Mouse (Mus musculus) midbrain, embryonic 16.5 days (tissue): ENCODE measurements around the gene Fgfr2. TPM values are rescaled to one million over a fixed set of nuclear protein-coding genes. Genes with fewer than 3 reads are reported as not detected.

Experiments used
- ATAC-seq: fragments of 200-750 bp; cut with Nextera tagmentation; 2 replicates; pipeline ENCODE4 v1.8.0; 2017; ENCODE audit warnings: moderate TSS enrichment
- H3K27ac ChIP-seq: fragments of 300-500 bp; sonication (generic); 2 replicates; pipeline ENCODE4 v1.5.1; 2014; ENCODE audit warnings: mild to moderate bottlenecking, low read length, mixed read lengths
- H3K27me3 ChIP-seq: fragments of 300-500 bp; sonication (generic); 2 replicates; pipeline ENCODE4 v1.6.1; 2014; ENCODE audit warnings: low read depth, low read length, mixed read lengths; ENCODE audit not compliant: control insufficient read depth, insufficient read depth
- H3K36me3 ChIP-seq: fragments of 300-500 bp; sonication (generic); 2 replicates; pipeline ENCODE4 v1.6.1; 2014; ENCODE audit warnings: mild to moderate bottlenecking, low read length, moderate library complexity, mixed read lengths; ENCODE audit not compliant: control insufficient read depth, insufficient read depth
- H3K4me1 ChIP-seq: fragments of 300-500 bp; sonication (generic); 2 replicates; pipeline ENCODE4 v1.6.1; 2014; ENCODE audit warnings: mild to moderate bottlenecking, low read length, mixed read lengths; ENCODE audit not compliant: control insufficient read depth, insufficient read depth
- H3K4me2 ChIP-seq: fragments of 300-500 bp; sonication (generic); 2 replicates; pipeline ENCODE4 v1.6.1; 2014; ENCODE audit warnings: mild to moderate bottlenecking, low read length, mixed read lengths
- H3K4me3 ChIP-seq: fragments of 300-500 bp; sonication (generic); 2 replicates; pipeline ENCODE4 v1.5.1; 2014; ENCODE audit warnings: low read depth, mild to moderate bottlenecking, low read length, moderate library complexity, mixed read lengths
- H3K9ac ChIP-seq: fragments of 300-500 bp; sonication (generic); 2 replicates; pipeline ENCODE4 v1.6.1; 2014; ENCODE audit warnings: low read depth, low read length, mixed read lengths
- H3K9me3 ChIP-seq: fragments of 300-500 bp; sonication (generic); replicated peaks from 2 replicates; pipeline ENCODE4 v1.6.1; 2014; ENCODE audit warnings: mild to moderate bottlenecking, low read length, mixed read lengths; ENCODE audit not compliant: control insufficient read depth, poor library complexity, severe bottlenecking
- WGBS: fragments of 180-500 bp; shearing (Covaris S2); extraction: QIAGEN DNeasy Blood & Tissue Kit; methylation state at CpG from one replicate; pipeline ENCODE4 v1.1.7; 2014; 5-methylcytosine and 5-hydroxymethylcytosine counted together
- polyA plus RNA-seq: library from polyadenylated mRNA; unstranded; fragments of >200 nt; fragmentation: Nextera tagmentation; extraction: Ambion mirVana; gene quantifications from 2 replicates; pipeline ENCODE4 v1.2.1, GENCODE M21; 2015

The Fgfr2 gene
- polyA plus RNA-seq, 1 experiment from 2014 or later, result 23.8 TPM

- H3K4me2 ChIP-seq, result no peak overlapping the region
- H3K27me3 ChIP-seq, result no peaks in the 10 kb centered on the region
- ATAC-seq, result no peak
- H3K4me1 ChIP-seq, result no peaks in the 10 kb centered on the region; the same call in 1 of the 2 replicates
- no peak overlapping the region for H3K4me3 ChIP-seq
- H3K27ac ChIP-seq, result no peak overlapping the region
- no peaks in the 10 kb centered on the region for H3K9me3 ChIP-seq
- no peaks in the 10 kb centered on the region for H3K36me3 ChIP-seq
- 96% methylated on average over 11 of the region's 11 CpGs for WGBS
- H3K9ac ChIP-seq, result no peak overlapping the region
These were observed 373.6 kb downstream of the Fgfr2 start for GRCm38 (mm10) chr7:132749504-132749903.

DNA sequence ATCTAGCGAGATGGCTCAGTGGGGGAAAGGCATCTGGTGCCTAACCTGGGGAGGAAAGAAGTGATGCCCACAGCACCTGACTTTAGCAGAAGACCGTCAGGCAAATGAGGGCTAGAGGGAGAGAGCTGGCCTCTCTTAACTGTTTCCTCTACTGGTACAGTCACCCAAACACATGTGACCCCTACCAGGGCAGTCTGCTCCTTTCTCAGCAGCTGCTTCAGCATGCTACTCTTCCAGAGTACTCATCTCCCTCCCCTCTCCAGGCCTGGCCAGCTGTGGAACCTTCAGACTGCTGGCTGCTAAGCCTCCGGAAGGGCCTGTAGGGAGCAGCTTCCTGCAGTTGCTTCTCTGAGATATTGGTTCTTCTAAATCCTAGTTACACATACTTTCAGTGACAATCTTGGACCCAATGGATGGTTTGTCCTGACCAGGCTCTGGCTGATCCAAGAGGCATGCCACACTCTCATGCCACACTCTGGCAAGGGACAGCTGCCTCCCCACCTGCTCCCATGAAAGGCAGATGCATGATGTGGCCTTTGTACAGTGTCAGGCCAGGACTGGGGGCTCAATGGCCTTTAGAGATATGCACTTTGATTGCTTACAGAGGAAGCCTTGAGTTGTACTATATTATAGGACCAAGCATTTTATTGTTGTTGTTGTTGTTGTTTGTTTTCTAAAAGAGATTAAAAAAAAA, 374.9 kb downstream of the Fgfr2 start:
- Histone ChIP-seq H3K9me3 (no peaks in the 10 kb centered on the region), H3K36me3 (no peaks in the 10 kb centered on the region), H3K4me1 (no peaks in the 10 kb centered on the region), H3K4me2 (no peak overlapping the region), H3K27ac (no peak overlapping the region), H3K9ac (no peak overlapping the region), H3K27me3 (no peaks in the 10 kb centered on the region), H3K4me3 (no peak overlapping the region)
- 86% methylated on average over 3 of the region's 3 CpGs for WGBS
- ATAC-seq, result no peak

GRCm38 (mm10) chr7:132747096-132747495, 376.1 kb downstream of the Fgfr2 start:
- H3K9ac ChIP-seq, result no peak overlapping the region
- H3K4me1 ChIP-seq, result no peaks in the 10 kb centered on the region
- H3K27me3 ChIP-seq, result no peaks in the 10 kb centered on the region
- H3K4me3 ChIP-seq, result no peak overlapping the region
- WGBS, result 86% methylated on average over 6 of the region's 6 CpGs
- H3K4me2 ChIP-seq, result no peak overlapping the region
- H3K9me3 ChIP-seq, result no peaks in the 10 kb centered on the region
- no peaks in the 10 kb centered on the region for H3K36me3 ChIP-seq
- H3K27ac ChIP-seq, result no peak overlapping the region
- ATAC-seq, result no peak

GRCm38 (mm10) chr7:132742912-132743311, 380.2 kb downstream of the Fgfr2 start:
- Histone ChIP-seq H3K36me3 (no peaks in the 10 kb centered on the region), H3K9me3 (no peaks in the 10 kb centered on the region), H3K27ac (no peak overlapping the region), H3K27me3 (no peaks in the 10 kb centered on the region), H3K9ac (no peak overlapping the region), H3K4me3 (no peak overlapping the region), H3K4me2 (no peak overlapping the region), H3K4me1 (no peaks in the 10 kb centered on the region)
- 91% methylated on average over 5 of the region's 5 CpGs for WGBS
- ATAC-seq, result no peak

- Histone ChIP-seq H3K27me3 (no peaks in the 10 kb centered on the region), H3K4me3 (no peak overlapping the region), H3K9ac (no peak overlapping the region), H3K27ac (no peak overlapping the region), H3K9me3 (no peaks in the 10 kb centered on the region), H3K36me3 (no peaks in the 10 kb centered on the region), H3K4me1 (peaks cover 4% of the 10 kb centered on the region; the same call in 1 of the 2 replicates), H3K4me2 (no peak overlapping the region)
- WGBS, result 83% methylated on average over 6 of the region's 6 CpGs
- no peak for ATAC-seq
These were observed 383.3 kb downstream of the Fgfr2 start for GRCm38 (mm10) chr7:132739829-132740228.

GRCm38 (mm10) chr7:132738844-132739243, 384.3 kb downstream of the Fgfr2 start:
- Histone ChIP-seq H3K4me1 (peaks cover 7% of the 10 kb centered on the region; the same call in 1 of the 2 replicates), H3K4me2 (no peak overlapping the region), H3K36me3 (no peaks in the 10 kb centered on the region), H3K27ac (no peak overlapping the region), H3K4me3 (no peak overlapping the region), H3K27me3 (no peaks in the 10 kb centered on the region), H3K9me3 (no peaks in the 10 kb centered on the region), H3K9ac (no peak overlapping the region)
- ATAC-seq, result no peak
- 97% methylated on average over 6 of the region's 6 CpGs for WGBS

- Histone ChIP-seq H3K27ac (no peak overlapping the region), H3K4me2 (no peak overlapping the region), H3K9me3 (no peaks in the 10 kb centered on the region), H3K4me3 (no peak overlapping the region), H3K36me3 (no peaks in the 10 kb centered on the region), H3K9ac (no peak overlapping the region), H3K4me1 (peaks cover 28% of the 10 kb centered on the region), H3K27me3 (no peaks in the 10 kb centered on the region)
- no peak for ATAC-seq
- WGBS, result 57% methylated on average over 17 of the region's 17 CpGs
These were observed 386.9 kb downstream of the Fgfr2 start for GRCm38 (mm10) chr7:132736099-132736862.

DNA sequence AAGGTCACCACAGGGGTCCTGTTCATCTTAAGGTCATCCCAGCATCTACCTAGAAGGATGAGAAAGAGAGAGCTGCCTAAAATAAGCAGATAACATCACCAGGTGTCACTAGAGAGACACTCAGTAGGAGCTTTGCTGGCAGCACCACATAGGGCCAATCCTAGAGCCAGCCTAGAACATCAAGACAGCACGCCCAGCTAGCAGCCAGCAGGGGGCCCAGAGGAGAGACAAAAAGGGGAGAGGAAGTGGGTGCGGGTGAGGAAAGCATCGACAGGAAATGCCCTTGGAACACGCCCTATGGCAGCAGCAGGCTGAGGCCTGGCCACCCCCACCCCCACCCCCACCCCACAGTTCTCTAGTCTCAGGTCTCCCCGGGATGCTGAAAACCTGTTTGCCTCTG, 388.0 kb downstream of the Fgfr2 start:
- Histone ChIP-seq H3K27ac (no peak overlapping the region), H3K4me2 (no peak overlapping the region), H3K27me3 (no peaks in the 10 kb centered on the region), H3K4me1 (peaks cover 31% of the 10 kb centered on the region), H3K36me3 (no peaks in the 10 kb centered on the region), H3K9me3 (no peaks in the 10 kb centered on the region), H3K4me3 (no peak overlapping the region), H3K9ac (no peak overlapping the region)
- ATAC-seq, result no peak
- 67% methylated on average over 5 of the region's 5 CpGs for WGBS

GRCm38 (mm10) chr7:132734222-132734621, 388.9 kb downstream of the Fgfr2 start:
- H3K4me3 ChIP-seq, result no peak overlapping the region
- no peaks in the 10 kb centered on the region for H3K27me3 ChIP-seq
- peaks cover 31% of the 10 kb centered on the region for H3K4me1 ChIP-seq
- no peaks in the 10 kb centered on the region for H3K9me3 ChIP-seq
- H3K9ac ChIP-seq, result no peak overlapping the region
- 79% methylated on average over 9 of the region's 9 CpGs for WGBS
- ATAC-seq, result no peak
- H3K27ac ChIP-seq, result peak overlapping the region; percentile 46; the same call in 1 of the 2 replicates
- no peak overlapping the region for H3K4me2 ChIP-seq
- no peaks in the 10 kb centered on the region for H3K36me3 ChIP-seq
